In the genomic region with DNA sequence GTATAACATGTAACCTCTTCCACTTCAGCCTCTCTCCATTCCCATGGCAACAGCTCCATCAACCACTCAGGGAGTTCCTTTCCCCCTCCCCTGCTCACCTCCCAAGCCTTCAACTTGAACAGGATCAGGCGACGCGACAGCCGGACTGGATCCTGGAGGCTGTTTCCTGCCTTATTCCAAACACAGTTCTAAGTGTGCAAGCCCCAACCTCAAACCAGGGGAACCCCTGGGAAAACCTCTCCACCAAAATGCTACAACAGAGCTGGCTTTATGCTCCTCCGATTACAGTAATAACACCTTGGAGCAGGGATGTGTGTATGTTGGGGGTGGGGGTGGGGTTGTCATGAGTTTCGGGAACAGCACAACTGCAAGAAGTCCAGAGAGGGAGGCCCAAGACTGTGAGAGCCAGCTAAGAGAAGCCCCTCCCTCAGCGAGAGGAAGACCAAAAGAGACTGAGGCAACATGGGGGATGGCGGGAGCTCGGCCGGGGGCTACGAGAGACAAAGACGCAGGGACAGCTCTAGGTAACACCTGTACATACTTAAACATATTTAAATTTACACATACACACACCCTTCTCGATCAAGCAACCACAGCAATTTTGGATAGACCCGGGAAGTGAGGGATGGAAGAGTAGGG, we compare ENCODE assay signal across 7 mouse cellular contexts. TPM values are rescaled to one million over a fixed set of nuclear protein-coding genes. Genes with fewer than 3 reads are reported as not detected.
DNase-seq lines count a peak whose midpoint lies in the region; ATAC-seq lines count a peak whose summit lies in the region.

No protein-coding gene starts in this region.

- no peak for ATAC-seq in lung, embryonic 15.5 days (ENCODE audit: borderline replicate concordance, extremely low read depth, low FRiP score, low TSS enrichment)
- ATAC-seq in forebrain, embryonic 12.5 days (ENCODE audit: low FRiP score), result no peak
- ATAC-seq in liver, embryonic 11.5 days (replicated peaks; ENCODE audit: low FRiP score), result no peak
- ATAC-seq in stomach, embryonic 16.5 days (ENCODE audit: insufficient read depth, low FRiP score), result no peak

- peak overlapping the region; percentile 100 for H3K27ac ChIP-seq in lung, embryonic 15.5 days
- H3K27ac ChIP-seq in forebrain, embryonic 12.5 days, result peak overlapping the region; percentile 99
- H3K27ac ChIP-seq in liver, embryonic 11.5 days (ENCODE audit: low read depth, low read length), result peak overlapping the region; percentile 84
- H3K27ac ChIP-seq in stomach, embryonic 16.5 days (ENCODE audit: low read length), result peak overlapping the region; percentile 100

- no peaks in the 10 kb centered on the region for H3K27me3 ChIP-seq in lung, embryonic 15.5 days
- H3K27me3 ChIP-seq in forebrain, embryonic 12.5 days, result no peaks in the 10 kb centered on the region
- H3K27me3 ChIP-seq in liver, embryonic 11.5 days (replicated peaks; ENCODE audit: control insufficient read depth, insufficient read depth, low read length), result peaks cover 19% of the 10 kb centered on the region
- no peaks in the 10 kb centered on the region for H3K27me3 ChIP-seq in stomach, embryonic 16.5 days (ENCODE audit: control insufficient read depth, insufficient read depth, low read length)

- H3K4me2 ChIP-seq in lung, embryonic 15.5 days, result peak overlapping the region; percentile 95
- peak overlapping the region; percentile 84 for H3K4me2 ChIP-seq in forebrain, embryonic 12.5 days
- peak overlapping the region; percentile 93 for H3K4me2 ChIP-seq in liver, embryonic 11.5 days
- H3K4me2 ChIP-seq in stomach, embryonic 16.5 days (ENCODE audit: low read depth, low read length), result peak overlapping the region; percentile 95

- H3K9me3 ChIP-seq in lung, embryonic 15.5 days, result no peaks in the 10 kb centered on the region
- H3K9me3 ChIP-seq in forebrain, embryonic 12.5 days, result no peaks in the 10 kb centered on the region
- H3K9me3 ChIP-seq in liver, embryonic 11.5 days (ENCODE audit: control insufficient read depth, low read length), result no peaks in the 10 kb centered on the region
- no peaks in the 10 kb centered on the region for H3K9me3 ChIP-seq in stomach, embryonic 16.5 days (replicated peaks; ENCODE audit: control insufficient read depth, low read length)

- no peak for DNase-seq in lung, postnatal 25 days (ENCODE audit: low spot score)
- DNase-seq in liver, embryonic 11.5 days (ENCODE audit: low spot score), result no peak
- DNase-seq in Muller cell, postnatal 12 days (ENCODE audit: inconsistent ontology term), result no peak
- DNase-seq in thymus, postnatal 10 days (ENCODE audit: low spot score in 2 of 2), result no peak

- H3K36me3 ChIP-seq in lung, embryonic 15.5 days, result peaks cover 5% of the 10 kb centered on the region; the same call in 1 of the 2 replicates
- peaks cover 7% of the 10 kb centered on the region for H3K36me3 ChIP-seq in forebrain, embryonic 12.5 days (replicated peaks)
- H3K36me3 ChIP-seq in liver, embryonic 11.5 days (ENCODE audit: control insufficient read depth, insufficient read depth, low read length), result no peaks in the 10 kb centered on the region
- H3K36me3 ChIP-seq in stomach, embryonic 16.5 days (ENCODE audit: control insufficient read depth, insufficient read depth, low read length), result no peaks in the 10 kb centered on the region

- peaks cover 62% of the 10 kb centered on the region for H3K4me1 ChIP-seq in lung, embryonic 15.5 days
- peaks cover 64% of the 10 kb centered on the region for H3K4me1 ChIP-seq in forebrain, embryonic 12.5 days
- H3K4me1 ChIP-seq in liver, embryonic 11.5 days (replicated peaks; ENCODE audit: control insufficient read depth, insufficient read depth, low read length), result peaks cover 38% of the 10 kb centered on the region
- peaks cover 54% of the 10 kb centered on the region for H3K4me1 ChIP-seq in stomach, embryonic 16.5 days (ENCODE audit: control insufficient read depth, insufficient read depth, low read length)

- H3K4me3 ChIP-seq in lung, embryonic 15.5 days, result peak overlapping the region; percentile 90
- peak overlapping the region; percentile 86 for H3K4me3 ChIP-seq in forebrain, embryonic 12.5 days (replicated peaks)
- H3K4me3 ChIP-seq in liver, embryonic 11.5 days (ENCODE audit: low read depth, low read length), result peak overlapping the region; percentile 69
- peak overlapping the region; percentile 93 for H3K4me3 ChIP-seq in stomach, embryonic 16.5 days (replicated peaks; ENCODE audit: low read length)

- H3K9ac ChIP-seq in lung, embryonic 15.5 days, result peak overlapping the region; percentile 94
- H3K9ac ChIP-seq in forebrain, embryonic 12.5 days, result peak overlapping the region; percentile 95
- peak overlapping the region; percentile 77 for H3K9ac ChIP-seq in liver, embryonic 11.5 days (ENCODE audit: low read depth, low read length)
- H3K9ac ChIP-seq in stomach, embryonic 16.5 days (ENCODE audit: low read length), result peak overlapping the region; percentile 98

- WGBS in lung, embryonic 15.5 days, result 1% methylated on average over 14 of the region's 14 CpGs
- WGBS in forebrain, embryonic 12.5 days, result under 1% methylated on average over 14 of the region's 14 CpGs
- WGBS in liver, embryonic 11.5 days, result 20% methylated on average over 14 of the region's 14 CpGs
- 3% methylated on average over 14 of the region's 14 CpGs for WGBS in stomach, embryonic 16.5 days

RNA-seq across cellular contexts. Expression of a gene that starts 2.3 kb away (rescaled TPM):
- polyA plus RNA-seq in lung, embryonic 15.5 days (2015; fragmentation: Nextera tagmentation; extraction: Ambion mirVana), result 12.1 and 13.2 TPM in 2 replicates
- 24.2 TPM in 2 replicates for polyA plus RNA-seq in forebrain, embryonic 12.5 days (2016; fragmentation: Nextera tagmentation; extraction: Ambion mirVana)
- polyA plus RNA-seq in liver, embryonic 11.5 days (2014; fragmentation: Nextera tagmentation; extraction: Ambion mirVana), result 10.3 and 13.2 TPM in 2 replicates
- 8.9 and 9.4 TPM in 2 replicates for polyA plus RNA-seq in stomach, embryonic 16.5 days (2015; fragmentation: Nextera tagmentation; extraction: Ambion mirVana)

RNA-seq across cellular contexts. Expression of a gene that starts 5.2 kb away (rescaled TPM):
- polyA plus RNA-seq in lung, embryonic 15.5 days (2015; fragmentation: Nextera tagmentation; extraction: Ambion mirVana), result 465 and 505 TPM in 2 replicates
- polyA plus RNA-seq in forebrain, embryonic 12.5 days (2016; fragmentation: Nextera tagmentation; extraction: Ambion mirVana), result 457 TPM in 2 replicates
- polyA plus RNA-seq in liver, embryonic 11.5 days (2014; fragmentation: Nextera tagmentation; extraction: Ambion mirVana), result 558 and 561 TPM in 2 replicates
- 363 and 373 TPM in 2 replicates for polyA plus RNA-seq in stomach, embryonic 16.5 days (2015; fragmentation: Nextera tagmentation; extraction: Ambion mirVana)

RNA-seq across cellular contexts. Expression of a gene that starts 12.4 kb away (rescaled TPM):
- polyA plus RNA-seq in lung, embryonic 15.5 days (2015; fragmentation: Nextera tagmentation; extraction: Ambion mirVana), result 44.1 and 45.5 TPM in 2 replicates
- polyA plus RNA-seq in forebrain, embryonic 12.5 days (2016; fragmentation: Nextera tagmentation; extraction: Ambion mirVana), result 13.2 and 14.9 TPM in 2 replicates
- polyA plus RNA-seq in liver, embryonic 11.5 days (2014; fragmentation: Nextera tagmentation; extraction: Ambion mirVana), result 18.0 and 21.9 TPM in 2 replicates
- polyA plus RNA-seq in stomach, embryonic 16.5 days (2015; fragmentation: Nextera tagmentation; extraction: Ambion mirVana), result 34.2 and 35.1 TPM in 2 replicates

RNA-seq across cellular contexts. Expression of a gene that starts 34.8 kb away (rescaled TPM):
- 3.2 and 3.3 TPM in 2 replicates for polyA plus RNA-seq in lung, embryonic 15.5 days (2015; fragmentation: Nextera tagmentation; extraction: Ambion mirVana)
- polyA plus RNA-seq in forebrain, embryonic 12.5 days (2016; fragmentation: Nextera tagmentation; extraction: Ambion mirVana), result 3.3 and 3.7 TPM in 2 replicates
- 0.97 and 1.0 TPM in 2 replicates for polyA plus RNA-seq in liver, embryonic 11.5 days (2014; fragmentation: Nextera tagmentation; extraction: Ambion mirVana)
- 1.9 and 2.5 TPM in 2 replicates for polyA plus RNA-seq in stomach, embryonic 16.5 days (2015; fragmentation: Nextera tagmentation; extraction: Ambion mirVana)

RNA-seq across cellular contexts. Expression of a gene that starts 46.5 kb away (rescaled TPM):
- polyA plus RNA-seq in lung, embryonic 15.5 days (2015; fragmentation: Nextera tagmentation; extraction: Ambion mirVana), result 1.6 and 1.8 TPM in 2 replicates
- 2.7 and 2.8 TPM in 2 replicates for polyA plus RNA-seq in forebrain, embryonic 12.5 days (2016; fragmentation: Nextera tagmentation; extraction: Ambion mirVana)
- polyA plus RNA-seq in liver, embryonic 11.5 days (2014; fragmentation: Nextera tagmentation; extraction: Ambion mirVana), result 0.95 and 1.7 TPM in 2 replicates
- 1.2 and 1.4 TPM in 2 replicates for polyA plus RNA-seq in stomach, embryonic 16.5 days (2015; fragmentation: Nextera tagmentation; extraction: Ambion mirVana)
